Mouse (Mus musculus) myocyte (in vitro differentiated cells): ENCODE measurements around the gene Gm1527.
"Not testable (repeated sequence)": the region's sequence is repeated elsewhere in the genome, so short reads cannot be mapped to it uniquely, and the experiment has no call there.

ENCODE experiments used
- MYOG ChIP-seq, 3 experiments: IDR thresholded peaks; one replicate each; pipeline ENCODE4 v1.6.1; 2011; ENCODE audit warnings: control low read depth in 2 of 3, low read depth in 2 of 3, mild to moderate bottlenecking in 2 of 3; ENCODE audit not compliant: insufficient read length in 2 of 3, control insufficient read depth in 1 of 3, insufficient read depth in 1 of 3
- POLR2A ChIP-seq: IDR thresholded peaks from one replicate; pipeline ENCODE4 v1.6.1; 2011; ENCODE audit warnings: low read depth, mild to moderate bottlenecking, control low read depth, moderate library complexity; ENCODE audit not compliant: insufficient read length
- POLR2AphosphoS2 ChIP-seq: IDR thresholded peaks from one replicate; pipeline ENCODE4 v1.6.1; 2011; ENCODE audit warnings: low read depth, control low read depth; ENCODE audit not compliant: insufficient read length
- TCF12 ChIP-seq: IDR thresholded peaks from one replicate; pipeline ENCODE4 v1.6.1; 2011; ENCODE audit warnings: mild to moderate bottlenecking, control low read depth; ENCODE audit not compliant: poor library complexity, insufficient read depth, severe bottlenecking

DNA sequence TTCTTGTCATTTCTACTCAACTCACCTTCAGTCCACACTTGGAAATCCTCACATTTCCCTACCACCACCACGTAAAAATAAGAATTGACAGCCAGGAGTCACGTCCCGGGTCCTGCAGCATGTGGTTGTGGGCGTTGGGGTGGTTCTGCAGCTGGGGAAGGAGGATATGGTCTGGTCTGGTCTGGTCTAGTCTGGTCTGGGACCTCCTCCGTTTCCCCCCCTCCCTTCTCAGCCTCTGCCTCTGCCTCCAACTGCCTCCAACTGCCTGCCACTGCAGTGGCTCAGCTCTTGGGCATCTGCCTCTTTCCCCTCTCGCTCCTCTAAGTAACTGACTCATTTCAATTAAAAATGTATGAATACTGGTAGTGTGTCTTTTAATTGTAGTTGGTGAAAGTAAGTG lies 4.5 kb downstream of the Gm1527 start:
- not testable (repeated sequence) for TF ChIP-seq POLR2A; TCF12; POLR2AphosphoS2; MYOG (IDR thresholded peaks at IDR 0.05; ENCODE audit: control insufficient read depth in 1 of 3, insufficient read depth in 1 of 3, insufficient read length in 2 of 3, low read depth in 2 of 3)
